Mouse (Mus musculus) layer of hippocampus, adult 9-11 months (tissue): Measurements from ENCODE around the gene Ferd3l.

Experiments used
- DNase-seq: peaks from one replicate; pipeline ENCODE4 v3.0.0; 2022

The Ferd3l gene

GRCm38 (mm10) chr12:33928331-33929192, at the start of gene Ferd3l:
TSS of gene Ferd3l (plus strand) at chr12:33928425.
- no peak for DNase-seq

- no peak for DNase-seq
Measured at GRCm38 (mm10) chr12:33893956-33894355, 34.3 kb upstream of the Ferd3l start.

GRCm38 (mm10) chr12:33894621-33895020, 33.6 kb upstream of the Ferd3l start:
- DNase-seq: no peak

GRCm38 (mm10) chr12:33926751-33927150, 1.5 kb upstream of the Ferd3l start:
- no peak for DNase-seq

GRCm38 (mm10) chr12:33927334-33928098, 709 bp upstream of the Ferd3l start:
- DNase-seq: no peak

- DNase-seq: no peak
Measured at GRCm38 (mm10) chr12:33952843-33953242, 24.6 kb downstream of the Ferd3l start.

GRCm38 (mm10) chr12:33954931-33955565, 26.8 kb downstream of the Ferd3l start:
- no peak for DNase-seq

GRCm38 (mm10) chr12:33955606-33956295, 27.5 kb downstream of the Ferd3l start:
- no peak for DNase-seq

- no peak for DNase-seq
Measured at GRCm38 (mm10) chr12:33956576-33957399, 28.6 kb downstream of the Ferd3l start.

GRCm38 (mm10) chr12:33957400-33958240, 29.4 kb downstream of the Ferd3l start, which contains the start of gene Twist1:
TSS of gene Twist1 (plus strand) at chr12:33957671.
- no peak for DNase-seq

GRCm38 (mm10) chr12:33958241-33959194, 30.3 kb downstream of the Ferd3l start:
- no peak for DNase-seq

- DNase-seq: no peak
Measured at GRCm38 (mm10) chr12:33959206-33959605, 31.0 kb downstream of the Ferd3l start.

GRCm38 (mm10) chr12:33959846-33960245, 31.6 kb downstream of the Ferd3l start:
- DNase-seq: no peak

- DNase-seq: no peak
Measured at GRCm38 (mm10) chr12:33961013-33961412, 32.8 kb downstream of the Ferd3l start.

GRCm38 (mm10) chr12:33962118-33962772, 34.0 kb downstream of the Ferd3l start:
- DNase-seq: no peak

- DNase-seq: no peak
Measured at GRCm38 (mm10) chr12:33962773-33963130, 34.5 kb downstream of the Ferd3l start.

- DNase-seq: no peak
Measured at GRCm38 (mm10) chr12:33963671-33964369, 35.6 kb downstream of the Ferd3l start.

GRCm38 (mm10) chr12:33964427-33964826, 36.2 kb downstream of the Ferd3l start:
- no peak for DNase-seq
